In the genomic region with DNA sequence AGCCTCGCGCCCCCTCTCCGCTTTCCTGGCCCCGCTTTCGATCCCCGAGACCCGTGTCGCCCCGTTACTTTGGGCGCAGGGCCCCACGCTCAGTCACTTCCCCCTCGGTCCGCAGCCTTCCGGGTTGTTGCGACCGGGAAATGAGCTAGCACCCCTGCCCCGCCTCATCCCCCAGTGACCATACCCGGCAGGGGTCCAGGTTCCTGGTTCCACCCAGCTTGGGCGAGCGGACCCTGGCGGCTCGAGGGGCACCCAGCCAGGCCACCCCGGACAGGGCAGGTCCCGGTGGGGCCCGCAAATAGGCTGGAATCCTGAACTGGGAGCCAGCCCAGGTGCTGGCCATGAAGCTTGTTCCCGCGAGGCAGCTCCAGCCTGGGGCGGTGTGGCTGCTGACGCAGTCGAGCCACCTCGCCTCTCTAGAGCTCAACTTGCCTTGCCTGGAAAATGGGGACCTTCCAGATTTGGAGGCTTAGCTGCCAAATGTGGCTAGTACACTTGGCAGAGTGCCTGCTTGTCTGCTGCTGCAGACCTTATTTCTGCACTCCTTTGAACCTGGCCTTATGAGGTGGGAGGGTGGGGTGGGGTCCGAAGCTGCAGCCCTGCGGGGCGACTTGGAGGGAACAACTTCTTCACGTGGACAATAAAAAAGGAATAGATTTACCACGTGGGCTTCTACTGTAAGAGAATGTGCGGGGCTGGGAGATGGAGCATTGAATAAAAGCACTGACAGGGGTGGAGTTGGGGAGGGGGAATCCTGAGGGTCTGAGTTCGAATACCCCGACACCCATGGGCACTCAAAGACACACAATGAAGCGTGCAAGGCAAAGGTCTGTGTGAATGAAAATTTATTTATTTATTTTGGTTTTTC, we compare ENCODE assay signal across 8 mouse cellular contexts. TPM values are rescaled to one million over a fixed set of nuclear protein-coding genes. Genes with fewer than 3 reads are reported as not detected.
DNase-seq lines count a peak whose midpoint lies in the region; ATAC-seq and TF ChIP-seq lines count a peak whose summit lies in the region.

No protein-coding gene starts in this region.

- no peaks in the 10 kb centered on the region for H3K27me3 ChIP-seq in cerebellum, adult 2 months (ENCODE audit: control insufficient read depth, insufficient read depth, low read length)
- H3K27me3 ChIP-seq in hindbrain, embryonic 14.5 days (ENCODE audit: control insufficient read depth, insufficient read depth, low read length) = peaks cover 20% of the 10 kb centered on the region
- H3K27me3 ChIP-seq in liver, adult 2 months (ENCODE audit: control insufficient read depth, insufficient read depth, low read length) = no peaks in the 10 kb centered on the region
- peaks cover 12% of the 10 kb centered on the region for H3K27me3 ChIP-seq in midbrain, postnatal 0 days (ENCODE audit: insufficient read depth, low read length)
- H3K27me3 ChIP-seq in stomach, embryonic 15.5 days (replicated peaks) = no peaks in the 10 kb centered on the region

- peaks cover 5% of the 10 kb centered on the region; the same call in 1 of the 2 replicates for H3K79me2 ChIP-seq in liver, adult 2 months (ENCODE audit: control insufficient read depth, insufficient read depth, low read length)

- intact Hi-C loops in gastrocnemius, adult 2 months (cut with DNase I) = no loop called here

- peaks cover 18% of the 10 kb centered on the region for H3K36me3 ChIP-seq in hindbrain, embryonic 14.5 days (replicated peaks; ENCODE audit: control insufficient read depth, insufficient read depth)
- H3K36me3 ChIP-seq in liver, adult 2 months (ENCODE audit: control insufficient read depth, insufficient read depth, low read length) = no peaks in the 10 kb centered on the region
- H3K36me3 ChIP-seq in midbrain, postnatal 0 days (ENCODE audit: insufficient read depth, low read length) = peaks cover 8% of the 10 kb centered on the region
- peaks cover 10% of the 10 kb centered on the region for H3K36me3 ChIP-seq in stomach, embryonic 15.5 days

- peak; percentile 16; the same call in 1 of the 2 replicates for ATAC-seq in hindbrain, embryonic 14.5 days (ENCODE audit: low FRiP score)
- no peak for ATAC-seq in midbrain, postnatal 0 days (ENCODE audit: low FRiP score)
- peak; percentile 43 for ATAC-seq in stomach, embryonic 15.5 days (ENCODE audit: insufficient read depth, low FRiP score, low read depth)

- H3K4me3 ChIP-seq in cerebellum, adult 2 months (replicated peaks; ENCODE audit: insufficient read depth, low read depth, low read length) = peak overlapping the region; percentile 24
- H3K4me3 ChIP-seq in gastrocnemius, adult 2 months = peak overlapping the region; percentile 90
- H3K4me3 ChIP-seq in hindbrain, embryonic 14.5 days (replicated peaks; ENCODE audit: low read length) = peak overlapping the region; percentile 38
- peak overlapping the region; percentile 86 for H3K4me3 ChIP-seq in liver, adult 2 months (ENCODE audit: insufficient read depth, low read depth, low read length)
- H3K4me3 ChIP-seq in midbrain, postnatal 0 days (ENCODE audit: low read depth, low read length) = peak overlapping the region; percentile 30
- peak overlapping the region; percentile 82 for H3K4me3 ChIP-seq in stomach, embryonic 15.5 days (replicated peaks)

- H3K9me3 ChIP-seq in hindbrain, embryonic 14.5 days (ENCODE audit: control insufficient read depth, low read length) = no peaks in the 10 kb centered on the region
- no peaks in the 10 kb centered on the region; the same call in 1 of the 2 replicates for H3K9me3 ChIP-seq in midbrain, postnatal 0 days (ENCODE audit: low read length)
- H3K9me3 ChIP-seq in stomach, embryonic 15.5 days = no peaks in the 10 kb centered on the region

- no peaks in the 10 kb centered on the region for H3K4me1 ChIP-seq in cerebellum, adult 2 months (ENCODE audit: control insufficient read depth, insufficient read depth, low read length)
- no peaks in the 10 kb centered on the region; the same call in 1 of the 2 replicates for H3K4me1 ChIP-seq in hindbrain, embryonic 14.5 days (replicated peaks; ENCODE audit: control insufficient read depth, insufficient read depth, low read length)
- H3K4me1 ChIP-seq in liver, adult 2 months (ENCODE audit: control insufficient read depth, insufficient read depth, low read length) = peaks cover 2% of the 10 kb centered on the region; the same call in 1 of the 2 replicates
- no peaks in the 10 kb centered on the region for H3K4me1 ChIP-seq in midbrain, postnatal 0 days (ENCODE audit: insufficient read depth, low read length)
- peaks cover 23% of the 10 kb centered on the region for H3K4me1 ChIP-seq in stomach, embryonic 15.5 days

- TF ChIP-seq POLR2A in cerebellum, adult 2 months (IDR thresholded peaks at IDR 0.05; ENCODE audit: borderline replicate concordance, insufficient read depth, low read length) = no peak
- TF ChIP-seq POLR2A in liver, adult 2 months (IDR thresholded peaks at IDR 0.05; ENCODE audit: extremely low read depth, insufficient read depth, low read length) = no peak

- peak overlapping the region; percentile 45 for H3K4me2 ChIP-seq in hindbrain, embryonic 14.5 days (replicated peaks)
- peak overlapping the region; percentile 46 for H3K4me2 ChIP-seq in midbrain, postnatal 0 days (ENCODE audit: low read depth, low read length, poor library complexity, severe bottlenecking)
- H3K4me2 ChIP-seq in stomach, embryonic 15.5 days = peak overlapping the region; percentile 90

- DNase-seq in cerebellum, adult 2 months = peak in 1 of 2 experiments; percentile 30
- no peak for DNase-seq in cerebellum, adult 11-12 months
- peak; percentile 50 for DNase-seq in adrenal gland, adult 8-10 months
- DNase-seq in gastrocnemius, adult 2 months = peak; percentile 87
- DNase-seq in hindbrain, embryonic 14.5 days (ENCODE audit: low spot score) = no peak
- DNase-seq in liver, adult 2 months (ENCODE audit: extremely low read depth, low read depth, low spot score) = peak; percentile 59
- DNase-seq in midbrain, postnatal 0 days (ENCODE audit: low spot score) = peak; percentile 26

- no peak overlapping the region for H3K27ac ChIP-seq in cerebellum, adult 2 months (ENCODE audit: insufficient read depth, low read length)
- peak overlapping the region; percentile 94 for H3K27ac ChIP-seq in gastrocnemius, adult 2 months
- H3K27ac ChIP-seq in hindbrain, embryonic 14.5 days = no peak overlapping the region
- peak overlapping the region; percentile 41; the same call in 1 of the 2 replicates for H3K27ac ChIP-seq in liver, adult 2 months (replicated peaks; ENCODE audit: insufficient read depth, low read depth, low read length)
- no peak overlapping the region for H3K27ac ChIP-seq in midbrain, postnatal 0 days (ENCODE audit: low read depth, low read length)
- H3K27ac ChIP-seq in stomach, embryonic 15.5 days = peak overlapping the region; percentile 75

- 16% methylated on average over 35 of the region's 40 CpGs for WGBS in cerebellum, adult 2 months
- 23% methylated on average over 33 of the region's 40 CpGs for WGBS in hindbrain, embryonic 14.5 days
- 13% methylated on average over 40 of the region's 40 CpGs for WGBS in liver, adult 2 months
- WGBS in midbrain, postnatal 0 days = 23% methylated on average over 31 of the region's 40 CpGs
- 14% methylated on average over 38 of the region's 40 CpGs for WGBS in stomach, embryonic 15.5 days

- H3K9ac ChIP-seq in hindbrain, embryonic 14.5 days = peak overlapping the region; percentile 51
- H3K9ac ChIP-seq in liver, adult 2 months (ENCODE audit: low read depth, low read length) = peak overlapping the region; percentile 84
- H3K9ac ChIP-seq in midbrain, postnatal 0 days (replicated peaks; ENCODE audit: low read length, poor library complexity, severe bottlenecking) = 0 out of 2 replicates have a peak overlapping the region, but pooled peaks have one; percentile 33
- H3K9ac ChIP-seq in stomach, embryonic 15.5 days = peak overlapping the region; percentile 69

- no peak for TF ChIP-seq CTCF in cerebellum, adult 2 months (IDR thresholded peaks at IDR 0.05; ENCODE audit: borderline replicate concordance, insufficient read depth, low read depth, low read length)
- no peak for TF ChIP-seq CTCF in gastrocnemius, adult 2 months (IDR thresholded peaks at IDR 0.05)
- TF ChIP-seq CTCF in liver, adult 2 months (IDR thresholded peaks at IDR 0.05; ENCODE audit: low read depth, low read length) = no peak
- TF ChIP-seq CTCF in midbrain, postnatal 0 days (IDR thresholded peaks at IDR 0.05) = no peak

RNA-seq across cellular contexts. Expression of a gene that starts 0.8 kb away (rescaled TPM):
- polyA plus RNA-seq in cerebellum, adult 2 months (2012; rRNA removed) = 46.2 and 50.2 TPM in 2 replicates
- 100 to 1,000 TPM; 185 to 202 (median 191) TPM for total RNA-seq in adrenal gland, adult 8-10 months (2022)
- total RNA-seq in gastrocnemius, adult 2 months (2021) = 10 to 100 TPM; 20.1 to 29.9 TPM
- polyA plus RNA-seq in hindbrain, embryonic 14.5 days (2014; fragmentation: Nextera tagmentation; extraction: Ambion mirVana) = 44.2 and 51.8 TPM in 2 replicates
- 30.9 and 61.0 TPM in 2 replicates for total RNA-seq in liver, adult 2 months (2014; rRNA removed)
- polyA plus RNA-seq in liver, adult 2 months (2012; rRNA removed) = 93.8 and 137 TPM in 2 replicates
- 32.4 TPM in 2 replicates for total RNA-seq in midbrain, postnatal 0 days (2014; rRNA removed)
- polyA plus RNA-seq in midbrain, postnatal 0 days (2015; fragmentation: Nextera tagmentation; extraction: Ambion mirVana) = 53.7 and 56.0 TPM in 2 replicates
- 393 and 405 TPM in 2 replicates for polyA plus RNA-seq in stomach, embryonic 15.5 days (2015; fragmentation: Nextera tagmentation; extraction: Ambion mirVana)

RNA-seq across cellular contexts. Expression of a gene that starts 25.2 kb away (rescaled TPM):
- 61.0 and 70.4 TPM in 2 replicates for polyA plus RNA-seq in cerebellum, adult 2 months (2012; rRNA removed)
- total RNA-seq in adrenal gland, adult 8-10 months (2022) = 10 to 100 TPM; 60.2 to 98.3 (median 79.4) TPM
- total RNA-seq in gastrocnemius, adult 2 months (2021) = 10 to 100 TPM; 47.9 to 56.9 TPM
- 95.5 and 96.3 TPM in 2 replicates for polyA plus RNA-seq in hindbrain, embryonic 14.5 days (2014; fragmentation: Nextera tagmentation; extraction: Ambion mirVana)
- 12.6 and 16.1 TPM in 2 replicates for total RNA-seq in liver, adult 2 months (2014; rRNA removed)
- 16.9 and 19.7 TPM in 2 replicates for polyA plus RNA-seq in liver, adult 2 months (2012; rRNA removed)
- 47.7 TPM in 2 replicates for total RNA-seq in midbrain, postnatal 0 days (2014; rRNA removed)
- 120 and 141 TPM in 2 replicates for polyA plus RNA-seq in midbrain, postnatal 0 days (2015; fragmentation: Nextera tagmentation; extraction: Ambion mirVana)
- polyA plus RNA-seq in stomach, embryonic 15.5 days (2015; fragmentation: Nextera tagmentation; extraction: Ambion mirVana) = 90.9 and 91.1 TPM in 2 replicates

RNA-seq across cellular contexts. Expression of a gene that starts 25.3 kb away (rescaled TPM):
- polyA plus RNA-seq in cerebellum, adult 2 months (2012; rRNA removed) = 101 and 106 TPM in 2 replicates
- total RNA-seq in adrenal gland, adult 8-10 months (2022) = 10 to 100 TPM; 93.0 to 98.7 (median 95.5) TPM
- 10 to 100 TPM; 49.1 to 57.4 TPM for total RNA-seq in gastrocnemius, adult 2 months (2021)
- 177 and 188 TPM in 2 replicates for polyA plus RNA-seq in hindbrain, embryonic 14.5 days (2014; fragmentation: Nextera tagmentation; extraction: Ambion mirVana)
- total RNA-seq in liver, adult 2 months (2014; rRNA removed) = 57.9 and 66.4 TPM in 2 replicates
- polyA plus RNA-seq in liver, adult 2 months (2012; rRNA removed) = 45.5 and 45.7 TPM in 2 replicates
- 80.7 and 98.1 TPM in 2 replicates for total RNA-seq in midbrain, postnatal 0 days (2014; rRNA removed)
- polyA plus RNA-seq in midbrain, postnatal 0 days (2015; fragmentation: Nextera tagmentation; extraction: Ambion mirVana) = 151 and 158 TPM in 2 replicates
- polyA plus RNA-seq in stomach, embryonic 15.5 days (2015; fragmentation: Nextera tagmentation; extraction: Ambion mirVana) = 175 TPM in 2 replicates

RNA-seq across cellular contexts. Expression of a gene that starts 31.0 kb away (rescaled TPM):
- polyA plus RNA-seq in cerebellum, adult 2 months (2012; rRNA removed) = not detected in 2 replicates
- not detected for total RNA-seq in adrenal gland, adult 8-10 months (2022)
- total RNA-seq in gastrocnemius, adult 2 months (2021) = not detected
- polyA plus RNA-seq in hindbrain, embryonic 14.5 days (2014; fragmentation: Nextera tagmentation; extraction: Ambion mirVana) = not detected in 2 replicates
- not detected in 2 replicates for total RNA-seq in liver, adult 2 months (2014; rRNA removed)
- polyA plus RNA-seq in liver, adult 2 months (2012; rRNA removed) = not detected in 2 replicates
- total RNA-seq in midbrain, postnatal 0 days (2014; rRNA removed) = not detected in 2 replicates
- not detected in 2 replicates for polyA plus RNA-seq in midbrain, postnatal 0 days (2015; fragmentation: Nextera tagmentation; extraction: Ambion mirVana)
- polyA plus RNA-seq in stomach, embryonic 15.5 days (2015; fragmentation: Nextera tagmentation; extraction: Ambion mirVana) = 0.18 and 0.52 TPM in 2 replicates

RNA-seq across cellular contexts. Expression of a gene that starts 31.2 kb away (rescaled TPM):
- 214 and 221 TPM in 2 replicates for polyA plus RNA-seq in cerebellum, adult 2 months (2012; rRNA removed)
- total RNA-seq in adrenal gland, adult 8-10 months (2022) = 100 to 1,000 TPM; 127 to 148 (median 140) TPM
- total RNA-seq in gastrocnemius, adult 2 months (2021) = 10 to 100 TPM; 23.8 to 30.3 TPM
- polyA plus RNA-seq in hindbrain, embryonic 14.5 days (2014; fragmentation: Nextera tagmentation; extraction: Ambion mirVana) = 245 and 252 TPM in 2 replicates
- 36.0 and 47.1 TPM in 2 replicates for total RNA-seq in liver, adult 2 months (2014; rRNA removed)
- 64.7 and 66.5 TPM in 2 replicates for polyA plus RNA-seq in liver, adult 2 months (2012; rRNA removed)
- 148 and 151 TPM in 2 replicates for total RNA-seq in midbrain, postnatal 0 days (2014; rRNA removed)
- 238 and 244 TPM in 2 replicates for polyA plus RNA-seq in midbrain, postnatal 0 days (2015; fragmentation: Nextera tagmentation; extraction: Ambion mirVana)
- 134 and 138 TPM in 2 replicates for polyA plus RNA-seq in stomach, embryonic 15.5 days (2015; fragmentation: Nextera tagmentation; extraction: Ambion mirVana)

Comparison
In these comparisons a context has a peak if more than half of its experiments do, and no peak if none do; other contexts are left out.
1. DNase-seq: peak in adrenal gland, adult 8-10 months (single experiment), gastrocnemius, adult 2 months (single experiment), liver, adult 2 months (single experiment) and midbrain, postnatal 0 days (single experiment); none in cerebellum, adult 11-12 months (single experiment) and hindbrain, embryonic 14.5 days (single experiment).
2. H3K27ac ChIP-seq: peak in gastrocnemius, adult 2 months (single experiment), liver, adult 2 months (single experiment) and stomach, embryonic 15.5 days (single experiment); none in cerebellum, adult 2 months (single experiment), hindbrain, embryonic 14.5 days (single experiment) and midbrain, postnatal 0 days (single experiment).
3. H3K4me3 ChIP-seq: peak in every context shown above with its lines; median percentile 90 in gastrocnemius, adult 2 months; 86 in liver, adult 2 months; 82 in stomach, embryonic 15.5 days; 38 in hindbrain, embryonic 14.5 days; 30 in midbrain, postnatal 0 days; 24 in cerebellum, adult 2 months.
4. H3K9ac ChIP-seq: peak in every context shown above with its lines; median percentile 84 in liver, adult 2 months; 69 in stomach, embryonic 15.5 days; 51 in hindbrain, embryonic 14.5 days; 33 in midbrain, postnatal 0 days.
5. Peak in every context shown above with its lines, with median percentiles within 50 percentile points of each other: H3K4me2 ChIP-seq.